In the genomic region with DNA sequence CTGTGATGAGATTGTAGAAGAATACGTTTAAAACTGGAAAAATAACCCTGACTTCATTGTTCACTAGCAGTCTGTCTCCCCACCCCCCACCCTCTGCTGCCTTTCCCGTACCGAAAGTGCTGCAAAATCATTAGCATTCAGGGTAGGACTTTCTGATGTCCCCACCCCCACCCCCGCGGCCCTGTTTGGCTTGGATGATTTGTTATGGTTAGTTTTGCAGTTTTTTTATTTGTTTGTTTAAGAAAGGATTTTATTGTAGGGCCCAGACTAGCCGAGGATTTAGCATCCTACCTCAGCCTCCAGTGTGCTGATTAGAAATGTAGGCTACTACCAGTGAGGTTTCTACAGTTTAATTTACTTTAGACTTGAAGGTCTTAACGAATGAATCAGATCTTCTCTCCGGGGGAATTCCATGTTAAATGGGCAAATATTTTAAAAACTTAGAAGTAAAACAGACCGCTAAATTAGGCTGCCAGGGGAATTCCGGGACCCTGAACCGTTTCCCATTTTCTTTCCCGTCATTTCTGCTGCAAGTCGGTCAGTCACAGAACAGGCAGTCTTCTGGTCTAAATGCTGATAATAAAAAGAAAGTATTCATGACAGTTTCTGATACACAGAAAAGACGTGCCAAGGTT, we compare ENCODE assay signal across 8 mouse cellular contexts. TPM values are rescaled to one million over a fixed set of nuclear protein-coding genes. Genes with fewer than 3 reads are reported as not detected.
DNase-seq lines count a peak whose midpoint lies in the region; ATAC-seq and TF ChIP-seq lines count a peak whose summit lies in the region.

No protein-coding gene starts in this region.

- peak overlapping the region; percentile 99 for H3K27ac ChIP-seq in heart, embryonic 15.5 days
- peak overlapping the region; percentile 99 for H3K27ac ChIP-seq in liver, embryonic 15.5 days (replicated peaks)
- peak overlapping the region; percentile 98 for H3K27ac ChIP-seq in stomach, postnatal 0 days (replicated peaks)

- peaks cover 22% of the 10 kb centered on the region for H3K4me1 ChIP-seq in heart, embryonic 15.5 days (replicated peaks)
- H3K4me1 ChIP-seq in liver, embryonic 15.5 days (replicated peaks): peaks cover 24% of the 10 kb centered on the region
- no peaks in the 10 kb centered on the region; the same call in 1 of the 2 replicates for H3K4me1 ChIP-seq in stomach, postnatal 0 days (replicated peaks; ENCODE audit: control insufficient read depth, insufficient read depth)

- 22% methylated on average over 14 of the region's 14 CpGs for WGBS in heart, embryonic 15.5 days
- WGBS in liver, embryonic 15.5 days (ENCODE audit: insufficient replicate concordance): 24% methylated on average over 14 of the region's 14 CpGs
- WGBS in stomach, postnatal 0 days: 8% methylated on average over 14 of the region's 14 CpGs

- no peaks in the 10 kb centered on the region for H3K27me3 ChIP-seq in heart, embryonic 15.5 days
- H3K27me3 ChIP-seq in liver, embryonic 15.5 days: no peaks in the 10 kb centered on the region
- no peaks in the 10 kb centered on the region for H3K27me3 ChIP-seq in stomach, postnatal 0 days (ENCODE audit: control insufficient read depth, insufficient read depth, low read length)

- H3K9me3 ChIP-seq in heart, embryonic 15.5 days (replicated peaks): no peaks in the 10 kb centered on the region
- no peaks in the 10 kb centered on the region for H3K9me3 ChIP-seq in liver, embryonic 15.5 days (replicated peaks)
- no peaks in the 10 kb centered on the region for H3K9me3 ChIP-seq in stomach, postnatal 0 days (ENCODE audit: control insufficient read depth, low read length)

- no peak for ATAC-seq in cerebellum, adult (ENCODE audit: insufficient number of reproducible peaks, low FRiP score, low TSS enrichment)
- ATAC-seq in heart, embryonic 15.5 days (replicated peaks; ENCODE audit: insufficient number of reproducible peaks, insufficient read depth, low FRiP score, low read depth): no peak
- ATAC-seq in liver, embryonic 15.5 days (ENCODE audit: insufficient read depth): no peak
- ATAC-seq in stomach, postnatal 0 days (ENCODE audit: low FRiP score, low TSS enrichment): no peak

- peaks cover 9% of the 10 kb centered on the region; the same call in 1 of the 2 replicates for H3K36me3 ChIP-seq in heart, embryonic 15.5 days
- peaks cover 16% of the 10 kb centered on the region for H3K36me3 ChIP-seq in liver, embryonic 15.5 days (replicated peaks)
- peaks cover 6% of the 10 kb centered on the region for H3K36me3 ChIP-seq in stomach, postnatal 0 days (ENCODE audit: control insufficient read depth, insufficient read depth, low read length)

- no peak for TF ChIP-seq CTCF in stomach, postnatal 0 days (IDR thresholded peaks at IDR 0.05; ENCODE audit: low read depth)

- peak; percentile 28 for DNase-seq in cerebellum, adult 11-12 months
- DNase-seq in 416B (ENCODE audit: low read depth): peak; percentile 78
- DNase-seq in cerebellum, adult 8-10 months: peak; percentile 25
- peak; percentile 62 for DNase-seq in stomach, postnatal 0 days (ENCODE audit: low spot score)
- DNase-seq in layer of hippocampus, adult 8-10 months (ENCODE audit: low spot score in 2 of 2): no peak

- peak overlapping the region; percentile 68 for H3K4me3 ChIP-seq in heart, embryonic 15.5 days
- peak overlapping the region; percentile 79 for H3K4me3 ChIP-seq in liver, embryonic 15.5 days (replicated peaks)
- H3K4me3 ChIP-seq in stomach, postnatal 0 days (ENCODE audit: low read depth, low read length): peak overlapping the region; percentile 69

- H3K4me2 ChIP-seq in heart, embryonic 15.5 days: peak overlapping the region; percentile 69
- peak overlapping the region; percentile 88 for H3K4me2 ChIP-seq in liver, embryonic 15.5 days
- H3K4me2 ChIP-seq in stomach, postnatal 0 days (replicated peaks; ENCODE audit: low read depth): peak overlapping the region; percentile 77

- TF ChIP-seq EP300 in stomach, postnatal 0 days (optimal IDR thresholded peaks at IDR 0.05): no peak

- H3K9ac ChIP-seq in heart, embryonic 15.5 days: peak overlapping the region; percentile 77
- H3K9ac ChIP-seq in liver, embryonic 15.5 days: peak overlapping the region; percentile 83
- H3K9ac ChIP-seq in stomach, postnatal 0 days (ENCODE audit: low read length): peak overlapping the region; percentile 85

RNA-seq across cellular contexts. Expression of a gene that starts 1.1 kb away (rescaled TPM):
- polyA plus RNA-seq in heart, embryonic 15.5 days (2015; fragmentation: Nextera tagmentation; extraction: Ambion mirVana): 25.5 and 28.0 TPM in 2 replicates
- 12.9 and 13.0 TPM in 2 replicates for polyA plus RNA-seq in liver, embryonic 15.5 days (2015; fragmentation: Nextera tagmentation; extraction: Ambion mirVana)
- polyA plus RNA-seq in stomach, postnatal 0 days (2015; fragmentation: Nextera tagmentation; extraction: Ambion mirVana): 17.2 and 20.0 TPM in 2 replicates
- total RNA-seq in layer of hippocampus, adult 8-10 months (2022): 10 to 100 TPM; 29.8 to 40.3 (median 34.9) TPM

RNA-seq across cellular contexts. Expression of a gene that starts 35.1 kb away (rescaled TPM):
- 5.4 and 8.2 TPM in 2 replicates for polyA plus RNA-seq in heart, embryonic 15.5 days (2015; fragmentation: Nextera tagmentation; extraction: Ambion mirVana)
- polyA plus RNA-seq in liver, embryonic 15.5 days (2015; fragmentation: Nextera tagmentation; extraction: Ambion mirVana): 7.0 and 7.1 TPM in 2 replicates
- polyA plus RNA-seq in stomach, postnatal 0 days (2015; fragmentation: Nextera tagmentation; extraction: Ambion mirVana): 5.1 and 5.2 TPM in 2 replicates
- 1 to 10 TPM; 2.3 to 5.4 (median 3.6) TPM for total RNA-seq in layer of hippocampus, adult 8-10 months (2022)

Comparison
In these comparisons a context has a peak if more than half of its experiments do, and no peak if none do; other contexts are left out.
1. DNase-seq: peak in cerebellum, adult 11-12 months (single experiment), 416B (single experiment), cerebellum, adult 8-10 months (single experiment) and stomach, postnatal 0 days (single experiment); none in layer of hippocampus, adult 8-10 months (0 of 2).
2. Peak in every context shown above with its lines, with median percentiles within 50 percentile points of each other: H3K27ac ChIP-seq, H3K4me2 ChIP-seq, H3K4me3 ChIP-seq and H3K9ac ChIP-seq.